Mouse (Mus musculus): Measurements from ENCODE around the gene Olfr679. TPM values are rescaled to one million over a fixed set of nuclear protein-coding genes. Genes with fewer than 3 reads are reported as not detected.

The Olfr679 gene
- not detected in 2 replicates for polyA plus RNA-seq (2015; fragmentation: Nextera tagmentation; extraction: Ambion mirVana)

DNA sequence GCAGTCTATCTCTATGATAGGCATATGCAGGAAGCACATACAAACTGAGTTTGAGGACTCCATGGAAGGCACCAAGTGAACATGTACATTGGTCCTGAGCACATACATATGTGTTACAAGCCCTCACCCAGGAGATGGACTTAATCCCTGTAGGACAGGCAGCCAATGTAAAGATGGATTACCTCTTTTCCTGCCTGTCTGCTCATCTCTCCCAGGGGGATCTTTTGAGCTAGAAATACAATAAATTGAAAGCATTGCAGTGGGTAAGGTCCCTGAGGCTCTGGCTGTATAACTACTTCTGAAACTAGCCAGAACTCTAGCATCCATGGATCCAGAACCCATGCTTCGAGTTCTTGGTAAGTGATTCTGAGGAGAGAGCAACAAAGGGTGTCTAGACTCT lies at the start of gene Olfr679:
Gene Olfr679 (plus strand): TSS at position 301 of the 400 bp plus-strand sequence.

DNA sequence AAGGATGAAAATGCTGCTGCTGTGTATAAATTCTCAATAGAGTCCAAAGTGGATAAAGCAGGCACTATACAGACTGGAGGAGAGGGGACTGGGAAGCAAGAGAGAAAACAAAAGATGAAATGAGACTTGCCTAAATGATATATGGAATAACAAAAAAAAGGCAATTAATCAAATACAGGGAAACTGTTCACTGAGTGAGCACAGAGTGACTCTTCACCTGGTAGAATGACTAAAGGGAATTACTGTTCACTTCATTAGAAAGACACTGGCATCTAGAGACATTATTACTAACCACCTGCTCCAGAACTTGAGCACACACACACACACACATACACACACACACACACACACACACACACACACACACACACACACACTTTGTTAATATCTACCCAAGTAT lies 48.6 kb upstream of the Olfr679 start, which contains the start of gene Olfr676:
Gene Olfr676 (plus strand): TSS at position 301 of the 400 bp plus-strand sequence.

GRCm38 (mm10) chr7:105064175-105064574 lies 16.8 kb upstream of the Olfr679 start, which contains the start of gene Olfr678:
Gene Olfr678, plus strand, starts transcription at chr7:105064475.

DNA sequence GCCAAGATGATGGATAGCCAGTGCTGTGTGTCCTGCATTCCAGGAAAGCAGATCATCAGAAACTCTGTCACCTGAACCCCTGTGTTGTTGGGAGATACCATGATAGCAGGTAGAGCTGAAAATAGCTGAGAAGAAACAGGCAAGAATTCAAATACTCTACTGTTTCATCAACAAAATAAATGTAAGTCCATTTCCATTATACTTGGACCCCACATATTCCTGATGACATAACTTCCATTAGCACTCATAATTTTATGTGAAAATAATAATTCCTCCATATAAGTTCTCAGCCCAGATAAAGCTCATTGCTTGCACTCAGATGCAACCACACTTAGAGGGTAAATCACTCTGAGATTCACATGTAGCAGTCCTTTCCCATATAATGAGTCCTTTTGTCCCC lies 11.7 kb downstream of the Olfr679 start, which contains the start of gene Olfr680-ps1:
Gene Olfr680-ps1 (minus strand): TSS at position 101 of the 400 bp plus-strand sequence.

DNA sequence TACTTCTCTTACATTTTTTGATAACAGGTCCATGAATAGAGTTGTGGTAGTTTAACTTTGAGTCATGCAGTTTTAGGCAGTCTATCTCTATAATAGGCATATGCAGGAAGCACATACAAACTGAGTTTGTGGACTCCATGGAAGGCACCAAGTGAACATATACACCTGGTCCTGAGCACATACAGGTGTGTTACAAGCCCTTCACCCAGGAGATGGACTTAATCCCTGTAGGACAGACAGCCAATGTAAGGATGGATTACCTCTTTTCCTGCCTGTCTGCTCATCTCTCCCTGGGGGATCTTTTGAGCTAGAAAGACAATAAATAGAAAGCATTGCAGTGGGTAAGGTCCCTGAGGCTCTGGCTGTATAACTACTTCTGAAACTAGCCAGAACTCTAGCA lies 35.5 kb downstream of the Olfr679 start, which contains the start of gene Olfr681:
Gene Olfr681 (plus strand): TSS at position 301 of the 400 bp plus-strand sequence.

Other genes with a start within 250 kb of the Olfr679 start
- not detected in 2 replicates for gene Usp17lb, start 238.6 kb upstream of the Olfr679 start, polyA plus RNA-seq (2015; fragmentation: Nextera tagmentation; extraction: Ambion mirVana)
- gene Usp17la, start 224.2 kb upstream of the Olfr679 start, polyA plus RNA-seq (2015; fragmentation: Nextera tagmentation; extraction: Ambion mirVana) = not detected in 2 replicates
- not detected in 2 replicates for gene Olfr665, start 203.2 kb upstream of the Olfr679 start, polyA plus RNA-seq (2015; fragmentation: Nextera tagmentation; extraction: Ambion mirVana)
- gene Olfr666, start 185.3 kb upstream of the Olfr679 start, polyA plus RNA-seq (2015; fragmentation: Nextera tagmentation; extraction: Ambion mirVana) = not detected in 2 replicates
- not detected in 2 replicates for gene Olfr667, start 159.7 kb upstream of the Olfr679 start, polyA plus RNA-seq (2015; fragmentation: Nextera tagmentation; extraction: Ambion mirVana)
- not detected in 2 replicates for gene Olfr668, start 153.1 kb upstream of the Olfr679 start, polyA plus RNA-seq (2015; fragmentation: Nextera tagmentation; extraction: Ambion mirVana)
- not detected in 2 replicates for gene Olfr669, start 147.0 kb upstream of the Olfr679 start, polyA plus RNA-seq (2015; fragmentation: Nextera tagmentation; extraction: Ambion mirVana)
- gene Olfr670, start 118.6 kb upstream of the Olfr679 start, polyA plus RNA-seq (2015; fragmentation: Nextera tagmentation; extraction: Ambion mirVana) = not detected in 2 replicates
- gene Olfr671, start 102.1 kb upstream of the Olfr679 start, polyA plus RNA-seq (2015; fragmentation: Nextera tagmentation; extraction: Ambion mirVana) = not detected in 2 replicates
- gene Olfr672, start 79.2 kb upstream of the Olfr679 start, polyA plus RNA-seq (2015; fragmentation: Nextera tagmentation; extraction: Ambion mirVana) = not detected in 2 replicates
- gene Olfr675, start 52.7 kb upstream of the Olfr679 start, polyA plus RNA-seq (2015; fragmentation: Nextera tagmentation; extraction: Ambion mirVana) = not detected in 2 replicates
- not detected in 2 replicates for gene Olfr676, start 48.5 kb upstream of the Olfr679 start, polyA plus RNA-seq (2015; fragmentation: Nextera tagmentation; extraction: Ambion mirVana)
- gene Olfr677, start 29.8 kb upstream of the Olfr679 start, polyA plus RNA-seq (2015; fragmentation: Nextera tagmentation; extraction: Ambion mirVana) = not detected in 2 replicates
- not detected in 2 replicates for gene Olfr678, start 16.7 kb upstream of the Olfr679 start, polyA plus RNA-seq (2015; fragmentation: Nextera tagmentation; extraction: Ambion mirVana)
- not detected in 2 replicates for gene Olfr680-ps1, start 11.6 kb downstream of the Olfr679 start, polyA plus RNA-seq (2015; fragmentation: Nextera tagmentation; extraction: Ambion mirVana)
- not detected in 2 replicates for gene Olfr681, start 35.6 kb downstream of the Olfr679 start, polyA plus RNA-seq (2015; fragmentation: Nextera tagmentation; extraction: Ambion mirVana)
- not detected in 2 replicates for gene Olfr683, start 65.8 kb downstream of the Olfr679 start, polyA plus RNA-seq (2015; fragmentation: Nextera tagmentation; extraction: Ambion mirVana)
- not detected in 2 replicates for gene Olfr684, start 82.4 kb downstream of the Olfr679 start, polyA plus RNA-seq (2015; fragmentation: Nextera tagmentation; extraction: Ambion mirVana)
- gene Olfr685, start 104.8 kb downstream of the Olfr679 start, polyA plus RNA-seq (2015; fragmentation: Nextera tagmentation; extraction: Ambion mirVana) = not detected in 2 replicates
- not detected in 2 replicates for gene Olfr686, start 126.3 kb downstream of the Olfr679 start, polyA plus RNA-seq (2015; fragmentation: Nextera tagmentation; extraction: Ambion mirVana)
- not detected in 2 replicates for gene Olfr688, start 206.9 kb downstream of the Olfr679 start, polyA plus RNA-seq (2015; fragmentation: Nextera tagmentation; extraction: Ambion mirVana)
- not detected in 2 replicates for gene Olfr689, start 230.0 kb downstream of the Olfr679 start, polyA plus RNA-seq (2015; fragmentation: Nextera tagmentation; extraction: Ambion mirVana)